Mouse (Mus musculus): ENCODE data around the gene Car1. TPM values are rescaled to one million over a fixed set of nuclear protein-coding genes. Genes with fewer than 3 reads are reported as not detected.
"Not testable (repeated sequence)": the region's sequence is repeated elsewhere in the genome, so short reads cannot be mapped to it uniquely, and the experiment has no call there.

The Car1 gene
- total RNA-seq, 2 experiments from 2014 or later = not detected

DNA sequence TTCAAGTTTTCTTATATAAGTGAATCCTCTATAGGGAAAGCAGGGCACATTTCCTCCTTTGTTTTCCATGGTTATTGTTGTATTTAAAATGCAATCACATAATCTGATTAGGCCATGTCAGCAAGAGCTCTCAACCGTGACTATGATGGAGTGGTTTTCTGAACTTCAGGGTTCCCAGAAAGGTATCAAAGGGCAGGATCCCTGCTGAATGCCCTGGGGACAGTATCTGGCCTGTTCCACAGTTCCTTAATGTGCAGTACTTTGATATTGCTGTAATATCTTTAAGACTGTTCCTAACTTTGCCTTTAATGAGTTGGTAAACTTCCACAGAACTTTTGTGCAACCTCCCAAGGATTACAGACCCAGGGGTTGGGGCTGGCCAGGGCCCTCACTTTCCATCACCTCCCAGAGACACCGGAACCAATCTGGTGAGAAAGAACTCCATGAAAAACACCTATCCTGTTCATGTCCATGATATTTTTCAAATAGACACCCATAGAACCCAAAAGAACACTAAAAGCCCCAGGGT lies 21.6 kb downstream of the Car1 start:
- DNase-seq = no peak
- intact Hi-C loops (cut with DNase I) = no loop called here

DNA sequence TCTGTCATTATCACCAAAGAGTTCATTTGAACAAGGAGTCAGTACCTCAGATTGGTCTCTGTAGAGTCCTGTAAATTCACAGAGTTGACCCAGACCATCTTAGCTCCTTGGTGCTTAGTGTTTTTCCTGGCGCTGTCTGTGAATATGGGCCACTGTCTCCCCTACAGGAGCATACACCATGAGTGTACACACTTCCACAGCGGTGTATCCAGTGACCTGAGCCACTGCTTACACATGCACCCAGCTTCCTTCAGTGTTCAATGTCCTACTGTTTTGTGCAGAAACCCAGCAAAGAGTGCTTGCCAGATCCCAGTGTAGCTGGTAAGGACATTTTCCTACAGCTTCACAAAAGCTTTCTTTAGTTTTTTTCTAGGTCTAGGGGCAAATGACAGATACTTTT lies 22.8 kb downstream of the Car1 start:
- DNase-seq = no peak
- intact Hi-C loops (cut with DNase I) = no loop called here

DNA sequence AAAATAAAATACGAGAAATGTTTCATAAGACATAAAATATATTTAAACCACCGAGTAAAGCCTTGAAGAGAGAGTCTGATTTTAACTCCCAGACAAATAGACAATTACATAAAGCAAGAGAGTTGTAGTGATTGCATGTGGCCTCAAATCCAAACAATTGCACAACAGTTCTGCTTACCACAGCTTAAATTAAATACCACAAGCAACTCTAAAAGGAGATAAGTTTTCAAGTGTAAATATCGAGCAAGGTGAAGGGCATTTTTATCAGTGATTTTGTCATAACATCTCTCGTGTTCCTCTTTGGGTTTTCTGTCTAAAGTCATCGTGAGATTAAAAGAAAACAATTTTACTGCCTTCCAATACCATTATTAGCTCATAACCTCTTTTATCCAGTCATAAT lies 25.0 kb downstream of the Car1 start:
- intact Hi-C loops (cut with DNase I) = loop anchor here (5.0 kb wide), 1 partner anchor 81 kb away; no protein-coding TSS in a partner anchor
- not testable (repeated sequence) for DNase-seq

DNA sequence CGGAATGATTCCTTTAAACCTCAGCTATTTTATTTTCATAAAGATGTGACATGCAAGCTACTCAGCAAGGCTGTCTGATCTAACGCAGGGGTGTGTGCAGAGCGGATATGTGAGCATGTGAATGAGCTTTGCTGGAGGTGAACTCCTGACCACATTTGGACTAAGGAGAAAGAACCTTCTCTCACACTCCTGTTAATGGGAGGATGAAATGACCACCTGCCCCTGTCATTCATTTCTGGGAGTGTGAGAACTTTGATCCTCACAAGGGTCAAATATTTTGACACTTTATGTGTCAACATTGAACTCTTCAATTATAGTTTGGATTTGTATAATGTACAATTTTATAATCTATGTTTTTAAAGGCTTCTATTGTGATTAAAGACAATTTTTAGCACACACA lies 25.8 kb downstream of the Car1 start:
- DNase-seq = not testable (repeated sequence)
- intact Hi-C loops (cut with DNase I) = loop anchor here (5.0 kb wide), 1 partner anchor 80 kb away; no protein-coding TSS in a partner anchor

DNA sequence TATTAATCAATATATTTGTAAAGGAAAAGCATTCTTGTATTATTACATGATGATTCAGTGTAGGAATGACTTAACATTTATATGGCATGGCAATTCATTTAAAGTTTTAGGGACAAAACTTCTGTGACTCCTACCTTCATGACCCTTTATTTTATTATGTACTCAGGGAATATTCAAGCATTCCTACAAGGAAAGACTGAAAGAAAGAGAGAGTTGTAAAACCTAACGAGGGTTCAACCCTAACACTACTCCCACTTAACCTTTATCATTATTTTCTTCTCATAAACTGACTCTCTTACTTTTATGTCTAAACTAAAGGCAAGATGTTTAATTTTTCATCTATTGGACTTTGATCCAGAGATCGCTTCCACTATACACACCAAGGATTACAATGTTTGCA lies 28.0 kb downstream of the Car1 start:
- DNase-seq = no peak
- intact Hi-C loops (cut with DNase I) = loop anchor here (5.0 kb wide), 1 partner anchor 78 kb away; no protein-coding TSS in a partner anchor

DNA sequence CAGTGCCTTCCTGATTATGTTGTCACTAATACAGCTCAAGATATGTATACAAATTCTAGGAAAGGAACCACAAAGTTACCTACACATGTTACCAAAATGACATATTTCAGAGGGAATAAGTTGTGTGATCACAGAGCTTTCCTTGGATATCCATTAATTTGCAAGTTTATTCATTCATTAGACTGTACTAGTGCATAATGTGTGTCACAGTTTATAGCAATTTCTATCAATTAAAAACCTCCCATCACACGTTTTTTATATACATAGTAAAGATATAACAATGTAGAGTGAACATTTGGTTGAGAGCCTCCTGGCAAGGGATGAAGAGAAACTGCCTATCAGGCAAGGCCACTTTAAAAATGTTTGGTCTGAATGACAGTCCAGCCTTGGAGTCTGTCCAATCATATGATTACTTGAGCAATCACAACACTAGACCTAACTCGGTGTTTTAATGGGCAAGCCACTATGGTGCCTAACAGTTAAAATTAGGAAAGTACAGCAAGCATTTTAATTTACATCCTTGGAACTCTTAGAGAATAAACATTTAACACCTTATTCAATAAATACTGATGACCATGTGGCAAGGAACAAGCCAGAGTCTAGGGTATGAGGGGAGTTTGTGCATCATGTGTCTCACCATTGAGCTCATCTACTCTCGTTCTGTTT lies 31.5 kb downstream of the Car1 start:
- DNase-seq; intact Hi-C loops (cut with DNase I): not testable (repeated sequence)

DNA sequence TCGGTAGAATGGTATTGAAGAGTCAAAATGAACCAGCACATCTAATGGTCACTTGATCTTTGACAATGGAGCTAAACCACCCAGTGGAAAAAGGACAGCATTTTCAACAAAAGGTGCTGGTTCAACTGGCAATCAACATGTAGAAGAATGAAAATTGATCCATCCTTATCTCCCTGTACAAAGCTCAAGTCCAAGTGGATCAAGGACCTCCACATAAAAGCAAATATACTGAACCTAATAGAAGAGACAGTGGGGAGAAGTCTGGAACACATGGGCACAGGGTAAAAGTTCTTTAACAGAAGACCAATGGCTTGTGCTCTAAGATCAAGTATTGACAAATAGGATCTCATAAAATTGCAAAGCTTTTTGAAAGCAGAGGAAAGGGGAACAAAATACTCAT lies 33.6 kb downstream of the Car1 start:
- intact Hi-C loops (cut with DNase I); DNase-seq: not testable (repeated sequence)

DNA sequence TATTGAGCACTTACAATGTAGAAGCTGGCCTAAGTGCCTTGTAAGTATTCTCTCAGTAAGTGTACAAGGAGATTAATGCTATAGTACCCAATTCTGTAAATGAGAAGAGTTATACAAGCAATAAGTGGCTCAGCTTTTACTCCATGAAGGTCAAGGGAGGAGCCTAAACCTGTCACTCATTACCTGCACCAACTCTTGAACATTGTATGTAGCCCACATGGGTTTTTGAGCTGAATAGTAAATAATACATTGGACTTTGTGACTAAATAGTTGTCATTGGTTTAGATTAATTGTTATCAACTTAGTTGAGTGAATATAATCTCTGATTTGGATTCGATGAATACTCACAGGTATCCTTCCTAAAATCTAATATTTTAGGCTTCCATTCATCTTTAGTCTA lies 35.7 kb downstream of the Car1 start:
- DNase-seq; intact Hi-C loops (cut with DNase I): not testable (repeated sequence)

DNA sequence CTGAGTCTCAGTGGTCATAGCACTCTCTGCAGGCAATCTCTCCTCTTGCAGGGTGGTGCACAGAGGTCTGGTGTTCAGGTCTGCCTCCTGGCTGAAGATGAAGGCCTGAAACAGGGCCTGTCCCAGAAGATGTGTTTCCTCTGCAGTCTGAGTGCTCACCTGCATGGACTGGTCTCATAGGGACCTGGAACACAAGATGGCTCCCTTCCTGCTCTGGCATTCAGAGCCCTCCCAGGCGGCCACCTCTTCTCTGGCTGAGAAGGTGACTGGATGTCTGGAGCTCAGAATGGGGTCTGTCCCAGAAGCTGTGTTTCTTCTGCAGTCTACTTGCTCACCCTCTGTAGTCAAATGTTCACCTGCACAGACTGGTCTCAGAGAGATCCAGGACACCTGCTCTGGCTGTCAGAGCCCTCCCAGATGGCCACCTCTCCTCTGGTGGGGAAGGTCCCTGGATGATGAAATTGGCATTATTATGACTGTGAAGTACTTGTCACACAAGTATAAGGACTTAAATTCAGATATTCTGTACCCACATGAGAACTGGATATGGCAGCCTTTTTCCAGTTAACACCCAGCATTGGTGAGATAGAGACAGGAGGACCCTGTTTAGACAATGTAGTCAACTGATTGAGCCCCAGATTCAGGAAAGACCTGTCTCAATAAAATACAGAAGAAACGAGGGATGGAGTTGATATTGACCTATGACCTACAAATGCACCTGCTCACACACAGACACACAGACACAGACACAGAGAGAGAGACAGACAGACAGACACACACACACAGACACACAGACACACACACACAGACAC lies 43.2 kb downstream of the Car1 start:
- no peak for DNase-seq
- intact Hi-C loops (cut with DNase I) = no loop called here

DNA sequence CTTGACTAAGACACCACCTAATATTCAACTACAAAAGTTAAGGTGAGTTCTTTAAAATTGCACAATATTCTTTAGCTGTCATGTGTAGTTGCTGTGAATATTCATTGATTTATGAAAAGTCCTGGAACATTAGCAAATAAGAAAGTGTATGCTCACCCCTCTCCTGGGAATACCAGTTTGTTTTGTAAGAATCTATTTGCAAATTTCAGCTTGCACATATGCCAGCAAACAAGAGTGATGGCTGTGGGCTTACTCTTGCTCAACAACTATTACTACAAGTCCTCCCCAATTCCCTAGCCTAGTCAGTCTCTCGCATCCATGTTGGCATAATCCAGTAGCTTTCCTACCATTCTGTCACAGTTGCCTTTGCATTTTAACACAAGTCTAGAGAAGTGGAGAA lies 52.5 kb downstream of the Car1 start:
- intact Hi-C loops (cut with DNase I) = no loop called here
- no peak for DNase-seq

DNA sequence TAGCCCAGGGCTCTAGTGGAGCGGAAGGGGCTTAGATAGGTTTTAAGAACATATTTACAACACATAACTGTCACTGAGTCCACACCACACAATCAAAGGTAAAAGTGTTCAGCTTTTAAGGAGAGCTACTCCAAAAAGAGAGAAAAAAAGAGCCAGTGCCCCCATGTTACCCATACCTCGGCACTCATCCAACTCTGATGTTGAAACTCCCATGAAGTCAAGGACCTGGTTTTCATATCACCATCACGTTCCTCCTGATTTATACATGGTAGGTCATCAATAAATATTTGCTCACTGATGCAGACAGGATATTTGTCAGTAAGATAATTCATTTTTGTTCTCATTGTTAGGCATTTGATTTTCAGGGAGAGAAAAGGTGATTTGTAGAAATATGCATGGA lies 62.1 kb downstream of the Car1 start:
- no peak for DNase-seq
- intact Hi-C loops (cut with DNase I) = no loop called here

DNA sequence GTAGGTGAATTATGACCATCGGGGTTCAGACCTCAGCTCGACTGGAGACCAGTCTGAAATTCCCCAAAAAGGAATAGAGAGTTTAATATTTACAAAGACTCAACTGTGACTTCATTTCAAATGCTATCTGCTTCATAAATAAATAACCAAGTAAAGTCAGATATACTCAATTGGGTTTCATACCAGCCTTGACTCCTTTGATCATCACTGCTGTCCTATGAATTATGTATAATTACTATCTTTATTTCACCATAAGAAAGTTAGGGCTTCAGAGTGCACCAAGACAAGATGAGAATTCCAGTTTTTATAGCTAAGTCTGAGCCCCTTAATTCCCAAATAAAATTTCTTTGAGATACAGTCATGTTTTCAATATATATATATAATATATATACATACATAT lies 69.9 kb downstream of the Car1 start:
- intact Hi-C loops (cut with DNase I) = no loop called here
- DNase-seq = no peak

DNA sequence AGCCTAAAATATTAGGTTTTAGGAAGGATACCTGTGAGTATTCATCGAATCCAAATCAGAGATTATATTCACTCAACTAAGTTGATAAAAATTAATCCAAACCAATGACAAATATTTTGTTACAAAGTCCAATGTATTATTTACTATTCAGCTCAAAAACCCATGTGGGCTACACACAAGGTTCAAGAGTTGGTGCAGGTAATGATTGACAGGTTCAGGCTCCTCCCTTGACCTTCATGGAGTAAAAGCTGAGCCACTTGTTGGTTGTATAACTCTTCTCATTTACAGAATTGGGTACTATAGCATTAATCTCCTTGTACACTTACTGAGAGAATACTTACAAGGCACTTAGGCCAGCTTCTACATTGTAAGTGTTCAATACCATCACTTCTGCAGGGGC lies 80.7 kb downstream of the Car1 start:
- intact Hi-C loops (cut with DNase I); DNase-seq: not testable (repeated sequence)

DNA sequence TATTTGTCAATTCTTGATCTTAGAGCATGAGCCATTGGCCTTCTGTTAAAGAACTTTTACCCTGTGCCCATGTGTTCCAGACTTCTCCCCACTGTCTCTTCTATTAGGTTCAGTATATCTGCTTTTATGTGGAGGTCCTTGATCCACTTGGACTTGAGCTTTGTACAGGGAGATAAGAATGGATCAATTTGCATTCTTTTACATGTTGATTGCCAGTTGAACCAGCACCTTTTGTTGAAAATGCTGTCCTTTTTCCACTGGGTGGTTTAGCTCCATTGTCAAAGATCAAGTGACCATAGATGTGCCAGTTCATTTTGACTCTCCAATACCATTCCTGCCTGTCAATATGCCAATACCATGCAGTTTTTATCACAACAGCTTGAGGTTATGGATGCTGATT lies 82.7 kb downstream of the Car1 start:
- DNase-seq; intact Hi-C loops (cut with DNase I): not testable (repeated sequence)

Other genes starting within 250 kb of the Car1 start
- 100 to 1,000 TPM; 146 to 149 TPM for gene 1810022K09Rik, start 197.1 kb downstream of the Car1 start, total RNA-seq (2021)
- gene Car13, start 166.6 kb downstream of the Car1 start, total RNA-seq (2021) = 1 to 10 TPM; 1.9 to 2.6 TPM
- 1 to 10 TPM; 1.6 to 2.2 TPM for gene Car3, start 55.1 kb upstream of the Car1 start, total RNA-seq (2021)
- gene Car2, start 77.9 kb upstream of the Car1 start, total RNA-seq (2021) = 10 to 100 TPM; 19.7 to 22.2 TPM

Data from left cerebral cortex, postnatal 4 days (tissue).